Mouse (Mus musculus): ENCODE measurements around the gene Arhgap5.

Arhgap5 gene

GRCm38 (mm10) chr12:52503456-52504320 is at the start of gene Arhgap5:
Gene Arhgap5, plus strand, starts transcription at chr12:52503972.
- DNase-seq (ENCODE audit: low spot score): peak; percentile 98

GRCm38 (mm10) chr12:52464593-52464992 is 39.2 kb upstream of the Arhgap5 start:
- DNase-seq (ENCODE audit: low spot score): peak; percentile 10

- no peak for DNase-seq (ENCODE audit: low spot score)
Measured at GRCm38 (mm10) chr12:52471621-52472020, 32.2 kb upstream of the Arhgap5 start.

GRCm38 (mm10) chr12:52473988-52474968 is 29.5 kb upstream of the Arhgap5 start:
- DNase-seq (ENCODE audit: low spot score): no peak

GRCm38 (mm10) chr12:52476036-52476435 is 27.7 kb upstream of the Arhgap5 start:
- no peak for DNase-seq (ENCODE audit: low spot score)

GRCm38 (mm10) chr12:52478611-52479010 is 25.2 kb upstream of the Arhgap5 start:
- DNase-seq (ENCODE audit: low spot score): no peak

GRCm38 (mm10) chr12:52479323-52479722 is 24.4 kb upstream of the Arhgap5 start:
- no peak for DNase-seq (ENCODE audit: low spot score)

GRCm38 (mm10) chr12:52480851-52481250 is 22.9 kb upstream of the Arhgap5 start:
- DNase-seq (ENCODE audit: low spot score): no peak

GRCm38 (mm10) chr12:52481969-52482550 is 21.7 kb upstream of the Arhgap5 start:
- DNase-seq (ENCODE audit: low spot score): no peak

- DNase-seq (ENCODE audit: low spot score): no peak
Measured at GRCm38 (mm10) chr12:52483219-52483618, 20.6 kb upstream of the Arhgap5 start.

- no peak for DNase-seq (ENCODE audit: low spot score)
Measured at GRCm38 (mm10) chr12:52488266-52488975, 15.4 kb upstream of the Arhgap5 start.

GRCm38 (mm10) chr12:52493281-52493681 is 10.5 kb upstream of the Arhgap5 start:
- no peak for DNase-seq (ENCODE audit: low spot score)

- DNase-seq (ENCODE audit: low spot score): no peak
Measured at GRCm38 (mm10) chr12:52497209-52497608, 6.6 kb upstream of the Arhgap5 start.

- peak; percentile 40 for DNase-seq (ENCODE audit: low spot score)
Measured at GRCm38 (mm10) chr12:52500915-52501833, 2.6 kb upstream of the Arhgap5 start.

- DNase-seq (ENCODE audit: low spot score): no peak
Measured at GRCm38 (mm10) chr12:52502161-52502560, 1.6 kb upstream of the Arhgap5 start.

GRCm38 (mm10) chr12:52503131-52503455 is 679 bp upstream of the Arhgap5 start:
- no peak for DNase-seq (ENCODE audit: low spot score)

- peak; percentile 57 for DNase-seq (ENCODE audit: low spot score)
Measured at GRCm38 (mm10) chr12:52504331-52505181, 784 bp downstream of the Arhgap5 start.

GRCm38 (mm10) chr12:52524699-52525098 is 20.9 kb downstream of the Arhgap5 start:
- DNase-seq (ENCODE audit: low spot score): no peak

- DNase-seq (ENCODE audit: low spot score): no peak
Measured at GRCm38 (mm10) chr12:52525486-52525885, 21.7 kb downstream of the Arhgap5 start.

- DNase-seq (ENCODE audit: low spot score): no peak
Measured at GRCm38 (mm10) chr12:52529740-52530139, 26.0 kb downstream of the Arhgap5 start.
